Mouse (Mus musculus): ENCODE measurements at regions not wholly inside any gene's neighbourhood (a gene's known extent, or its start where the extent isn't known, plus 50 kb on each side); places are given as distances from the start of the nearest gene placed in this dataset.
"Not testable (repeated sequence)": the region's sequence is repeated elsewhere in the genome, so short reads cannot be mapped to it uniquely, and the experiment has no call there.

DNA sequence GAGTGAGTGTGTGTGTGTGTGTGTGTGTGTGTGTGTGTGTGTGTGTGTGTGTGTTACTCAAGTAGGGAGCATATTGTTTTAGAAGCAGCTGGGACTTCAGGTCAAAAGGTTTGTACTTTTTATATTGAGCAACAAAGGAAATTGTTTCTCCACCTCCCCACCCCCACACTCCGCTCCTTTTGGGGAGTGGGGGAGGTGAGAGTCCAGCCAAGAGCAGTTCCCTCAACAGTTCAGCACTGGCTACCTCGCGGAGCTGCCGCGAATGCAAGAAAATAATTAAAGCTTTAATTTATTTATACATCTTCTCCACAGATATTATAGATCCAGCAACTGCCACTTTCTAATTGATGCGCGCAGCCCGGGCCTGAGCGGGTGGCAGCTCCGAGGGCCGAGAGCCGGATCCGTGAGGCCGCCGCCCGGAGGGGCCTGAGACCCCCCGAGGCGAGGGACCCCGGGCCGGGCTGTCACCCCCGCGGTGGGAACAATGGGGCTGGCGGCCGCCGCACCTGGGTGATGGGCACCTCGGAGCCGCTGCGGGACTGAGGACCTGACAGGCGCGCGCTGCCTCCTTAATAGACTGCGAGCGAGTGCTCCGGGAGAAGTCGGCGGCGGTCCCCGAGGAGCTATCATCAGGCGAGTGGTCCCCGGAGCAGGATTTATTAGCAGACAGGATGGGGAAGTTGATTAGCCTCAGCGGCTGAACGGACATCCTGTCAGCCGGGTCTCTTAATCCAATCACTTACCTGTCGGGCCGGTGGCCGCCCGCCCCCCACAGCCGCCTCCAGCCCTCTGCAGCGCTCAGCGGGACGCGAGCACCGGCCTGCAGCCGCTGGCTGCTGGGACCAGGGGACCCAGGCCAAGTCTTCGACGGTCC, 124.4 kb downstream of the Melk start:
- Histone ChIP-seq H3K36me3 (no peaks in the 10 kb centered on the region), H3K27ac (no peak overlapping the region), H3K9ac (no peak overlapping the region), H3K4me2 (peak overlapping the region; percentile 62), H3K4me1 (no peaks in the 10 kb centered on the region), H3K4me3 (peak overlapping the region; percentile 36), H3K9me3 (replicated peaks) (no peaks in the 10 kb centered on the region), H3K27me3 (replicated peaks) (peaks cover 76% of the 10 kb centered on the region)
- ATAC-seq: no peak
- WGBS (ENCODE audit: insufficient replicate concordance): 1% methylated on average over 56 of the region's 56 CpGs

DNA sequence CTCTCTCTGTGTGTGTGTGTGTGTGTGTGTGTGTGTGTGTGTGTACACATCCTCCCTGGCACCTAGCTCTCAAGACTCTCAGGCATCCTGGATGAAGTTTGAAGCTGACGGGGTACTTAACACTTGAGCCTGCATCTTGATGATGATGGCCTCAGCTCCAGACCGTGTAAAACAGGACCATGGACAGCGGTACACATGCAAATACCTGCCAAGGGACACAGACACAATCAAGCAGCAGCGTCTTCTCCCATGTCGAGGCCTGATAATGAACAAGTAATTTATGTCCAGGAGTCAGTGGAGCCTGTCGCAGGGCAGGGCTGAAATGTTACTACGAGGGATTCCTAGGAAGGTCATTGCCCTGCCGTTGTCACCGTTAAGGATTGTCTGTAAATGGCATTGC, 133.9 kb downstream of the Melk start:
- H3K9ac ChIP-seq: no peak overlapping the region
- no peak overlapping the region for H3K27ac ChIP-seq
- no peaks in the 10 kb centered on the region for H3K4me1 ChIP-seq
- WGBS (ENCODE audit: insufficient replicate concordance): 33% methylated on average over 9 of the region's 9 CpGs
- no peaks in the 10 kb centered on the region for H3K36me3 ChIP-seq
- no peak overlapping the region for H3K4me2 ChIP-seq
- no peaks in the 10 kb centered on the region for H3K27me3 ChIP-seq (replicated peaks)
- ATAC-seq: no peak
- no peak overlapping the region for H3K4me3 ChIP-seq
- H3K9me3 ChIP-seq (replicated peaks): no peaks in the 10 kb centered on the region

DNA sequence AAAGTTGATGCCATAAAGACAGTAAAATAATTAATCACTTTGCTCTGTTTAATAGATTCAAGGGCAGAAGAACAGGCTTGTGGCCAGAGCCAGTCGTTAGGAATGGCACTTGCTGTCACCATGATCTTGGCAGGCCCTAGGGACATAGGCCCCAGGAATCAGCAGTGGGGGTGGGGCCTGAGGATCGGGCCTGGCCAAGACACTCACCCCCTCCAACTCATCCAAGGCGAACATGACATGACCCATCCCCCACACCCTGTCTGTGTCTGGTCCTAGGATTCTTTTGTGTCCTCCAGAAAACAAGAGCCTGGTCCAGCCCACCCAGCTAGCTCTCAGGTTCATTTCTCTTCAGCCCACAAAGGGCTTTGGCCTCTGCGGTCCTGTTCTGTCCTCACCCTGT, 144.8 kb downstream of the Melk start:
- Histone ChIP-seq H3K9ac (no peak overlapping the region), H3K27ac (no peak overlapping the region), H3K4me3 (no peak overlapping the region), H3K4me2 (no peak overlapping the region), H3K9me3 (replicated peaks) (no peaks in the 10 kb centered on the region), H3K36me3 (no peaks in the 10 kb centered on the region), H3K4me1 (no peaks in the 10 kb centered on the region), H3K27me3 (replicated peaks) (no peaks in the 10 kb centered on the region)
- no peak for ATAC-seq
- WGBS (ENCODE audit: insufficient replicate concordance): 34% methylated on average over 4 of the region's 4 CpGs

DNA sequence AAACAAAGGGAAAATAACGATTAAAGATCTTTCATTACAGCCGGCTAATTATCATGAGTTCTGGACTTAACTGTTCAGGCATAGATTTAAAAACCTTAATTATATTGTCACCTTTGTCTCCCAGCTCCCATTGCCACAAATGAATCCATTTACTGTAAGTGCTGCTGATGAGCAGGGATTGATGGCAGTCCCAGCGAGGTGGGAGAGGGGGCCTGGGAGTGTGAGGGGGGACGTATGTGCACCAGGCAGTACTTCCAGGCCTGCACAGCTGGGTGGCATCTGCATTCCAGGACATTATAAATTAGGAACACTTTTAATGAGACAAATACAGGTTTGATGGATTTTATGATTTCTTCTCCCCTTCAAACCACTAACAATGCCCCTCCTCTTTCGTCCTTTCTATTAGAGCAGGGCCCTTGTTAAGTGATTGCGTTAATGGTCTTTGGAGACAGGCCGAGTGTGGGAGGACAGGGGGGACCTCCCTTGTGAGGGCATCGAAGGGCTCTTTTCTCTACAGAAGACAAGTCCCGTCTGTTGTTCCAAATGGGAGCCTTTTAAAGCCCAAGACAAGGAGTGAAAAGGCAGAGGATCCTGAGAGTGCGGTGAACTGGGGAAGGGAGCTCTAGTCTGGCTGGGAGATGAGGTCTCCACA, 150.3 kb downstream of the Melk start:
- H3K4me1 ChIP-seq: no peaks in the 10 kb centered on the region
- ATAC-seq: no peak
- no peaks in the 10 kb centered on the region for H3K27me3 ChIP-seq (replicated peaks)
- H3K4me3 ChIP-seq: no peak overlapping the region
- no peak overlapping the region for H3K4me2 ChIP-seq
- 0 out of 2 replicates have a peak, but pooled peaks cover 4% of the 10 kb centered on the region for H3K9me3 ChIP-seq (replicated peaks)
- no peaks in the 10 kb centered on the region for H3K36me3 ChIP-seq
- no peak overlapping the region for H3K27ac ChIP-seq
- WGBS (ENCODE audit: insufficient replicate concordance): 65% methylated on average over 10 of the region's 10 CpGs
- H3K9ac ChIP-seq: no peak overlapping the region

DNA sequence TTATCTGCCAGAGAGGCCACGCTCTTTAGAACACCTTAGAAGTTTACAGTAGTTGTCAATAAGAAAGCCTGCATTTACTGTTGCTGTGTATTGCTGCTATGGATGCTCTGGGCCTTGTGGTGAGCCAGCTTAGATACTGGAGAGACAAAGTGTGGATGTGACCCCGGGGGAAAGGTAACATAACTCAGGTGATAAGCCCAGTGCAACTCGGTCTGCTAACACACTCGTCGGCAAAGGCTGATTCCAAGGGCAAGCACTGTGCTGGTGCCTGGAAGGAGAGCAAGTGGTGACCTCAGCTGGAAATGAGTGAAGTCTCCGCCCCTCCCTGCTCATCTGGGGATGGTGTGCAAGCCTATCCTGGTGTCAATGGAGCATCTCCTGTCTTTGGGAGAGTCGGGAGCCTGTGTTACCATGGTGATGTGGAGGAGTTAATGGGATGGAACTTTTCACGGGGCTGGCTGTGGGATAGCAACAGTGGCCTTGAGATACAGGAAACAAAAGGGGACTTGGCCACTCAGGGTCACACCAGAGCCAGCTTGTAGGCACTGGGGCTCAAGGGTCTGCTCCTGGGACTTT, 151.5 kb downstream of the Melk start:
- Histone ChIP-seq H3K27ac (no peak overlapping the region), H3K9me3 (replicated peaks) (0 out of 2 replicates have a peak, but pooled peaks cover 4% of the 10 kb centered on the region), H3K9ac (no peak overlapping the region), H3K27me3 (replicated peaks) (no peaks in the 10 kb centered on the region), H3K4me2 (no peak overlapping the region), H3K4me1 (no peaks in the 10 kb centered on the region), H3K4me3 (no peak overlapping the region), H3K36me3 (no peaks in the 10 kb centered on the region)
- WGBS (ENCODE audit: insufficient replicate concordance): 34% methylated on average over 8 of the region's 8 CpGs
- ATAC-seq: no peak

DNA sequence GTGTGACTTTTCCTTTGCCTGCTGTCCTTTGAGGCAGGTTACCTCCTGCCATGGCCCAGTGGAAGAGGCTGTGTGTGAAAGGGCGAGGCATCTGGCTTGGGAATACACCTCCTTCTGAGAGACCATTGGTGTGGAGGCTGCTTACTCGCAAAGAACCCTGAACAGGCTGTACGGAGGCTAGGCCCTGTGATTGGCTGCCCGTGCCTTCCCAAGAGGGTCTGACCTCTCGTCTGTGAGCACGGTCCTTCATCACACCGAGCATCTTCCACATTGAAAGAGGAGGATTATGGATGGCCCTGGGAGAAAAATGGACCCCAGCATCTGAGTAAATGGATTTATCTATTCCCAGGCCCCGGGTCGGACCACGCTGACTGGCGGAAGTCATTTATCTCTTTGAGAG, 152.9 kb downstream of the Melk start:
- Histone ChIP-seq H3K27me3 (replicated peaks) (no peaks in the 10 kb centered on the region), H3K4me1 (no peaks in the 10 kb centered on the region), H3K9ac (no peak overlapping the region), H3K36me3 (no peaks in the 10 kb centered on the region), H3K27ac (no peak overlapping the region), H3K4me3 (no peak overlapping the region), H3K9me3 (replicated peaks) (0 out of 2 replicates have a peak, but pooled peaks cover 4% of the 10 kb centered on the region), H3K4me2 (no peak overlapping the region)
- WGBS (ENCODE audit: insufficient replicate concordance): 73% methylated on average over 11 of the region's 11 CpGs
- no peak for ATAC-seq

DNA sequence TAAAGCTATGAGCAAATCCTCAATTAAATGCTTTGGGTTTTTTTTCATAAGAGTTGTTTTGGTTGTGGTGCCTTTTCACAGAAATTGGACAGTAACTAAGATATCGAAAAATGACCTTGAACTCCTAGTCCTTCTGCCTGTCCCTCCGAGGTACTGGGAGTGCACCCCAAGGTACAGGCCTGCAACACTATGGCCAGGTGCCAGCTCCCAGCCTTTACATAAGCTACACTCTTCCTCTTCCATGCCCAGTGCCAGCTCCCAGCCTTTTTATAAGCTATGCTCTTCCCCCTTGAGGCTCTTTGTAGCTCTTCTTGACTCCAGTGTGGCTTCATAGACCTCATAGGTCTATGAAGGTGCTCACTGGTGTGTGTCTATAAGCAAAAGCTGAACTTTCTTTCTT, 155.2 kb downstream of the Melk start:
- Histone ChIP-seq H3K9me3 (replicated peaks) (0 out of 2 replicates have a peak, but pooled peaks cover 4% of the 10 kb centered on the region), H3K9ac (no peak overlapping the region), H3K27ac (no peak overlapping the region), H3K27me3 (replicated peaks) (no peaks in the 10 kb centered on the region), H3K36me3 (no peaks in the 10 kb centered on the region), H3K4me1 (no peaks in the 10 kb centered on the region), H3K4me2 (no peak overlapping the region), H3K4me3 (no peak overlapping the region)
- ATAC-seq: no peak
- WGBS (ENCODE audit: insufficient replicate concordance): 57% methylated on average over 2 of the region's 2 CpGs

DNA sequence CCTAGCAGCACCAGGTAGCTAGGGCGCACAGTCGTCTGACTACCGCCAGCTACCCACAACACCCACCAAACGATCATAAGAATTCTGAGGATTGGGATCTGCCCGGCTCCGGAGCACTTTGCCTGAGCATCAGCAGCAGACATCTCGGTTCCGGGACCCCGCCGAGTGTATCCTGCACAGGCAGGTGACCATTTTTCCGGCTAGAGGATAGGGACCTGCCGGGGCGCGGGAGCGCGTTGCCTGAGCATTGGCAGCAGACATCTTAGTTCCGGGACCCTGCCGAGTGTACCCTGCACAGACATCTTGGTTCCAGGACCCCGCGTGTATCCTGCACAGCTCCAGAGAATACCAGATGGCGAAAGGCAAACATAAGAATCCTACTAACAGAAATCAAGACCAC, 172.8 kb downstream of the Melk start:
- not testable (repeated sequence) for H3K4me2 ChIP-seq; H3K9me3 ChIP-seq (replicated peaks); H3K9ac ChIP-seq; H3K36me3 ChIP-seq; H3K27me3 ChIP-seq (replicated peaks); H3K4me3 ChIP-seq; ATAC-seq; H3K4me1 ChIP-seq; H3K27ac ChIP-seq
- WGBS (ENCODE audit: insufficient replicate concordance): 72% methylated on average over 21 of the region's 21 CpGs

All from liver, embryonic 12.5 days (tissue).